Mouse (Mus musculus) embryo, embryonic 10.5 days (tissue): ENCODE results near the gene Fam81b.
A peak's percentile ranks its signal among the peaks of the same experiment; 100 is the strongest.
"Not testable (repeated sequence)": the region's sequence is repeated elsewhere in the genome, so short reads cannot be mapped to it uniquely, and the experiment has no call there.

Source experiments
- DNase-seq: peaks from one replicate; pipeline ENCODE4 v3.0.0-alpha.2; 2015; ENCODE audit warnings: low spot score

Fam81b gene

GRCm38 (mm10) chr13:76304637-76305122, at the start of gene Fam81b:
TSS of gene Fam81b (minus strand) at chr13:76305072.
- peak; percentile 46 for DNase-seq

- not testable (repeated sequence) for DNase-seq
These were observed 41.1 kb upstream of the Fam81b start for GRCm38 (mm10) chr13:76345941-76346340.

GRCm38 (mm10) chr13:76318635-76319034, 13.8 kb upstream of the Fam81b start:
- DNase-seq = no peak

GRCm38 (mm10) chr13:76311580-76311979, 6.7 kb upstream of the Fam81b start:
- no peak for DNase-seq

- no peak for DNase-seq
These were observed 3.9 kb upstream of the Fam81b start for GRCm38 (mm10) chr13:76308811-76309210.

- no peak for DNase-seq
These were observed 938 bp upstream of the Fam81b start for GRCm38 (mm10) chr13:76305655-76306365.

GRCm38 (mm10) chr13:76305241-76305640, 369 bp upstream of the Fam81b start:
- DNase-seq = no peak

GRCm38 (mm10) chr13:76304201-76304600, 671 bp downstream of the Fam81b start:
- DNase-seq = no peak

- no peak for DNase-seq
These were observed 1.7 kb downstream of the Fam81b start for GRCm38 (mm10) chr13:76303160-76303559.

- no peak for DNase-seq
These were observed 2.8 kb downstream of the Fam81b start for GRCm38 (mm10) chr13:76302056-76302455.

- DNase-seq = peak; percentile 3
These were observed 12.8 kb downstream of the Fam81b start for GRCm38 (mm10) chr13:76292050-76292449.

- no peak for DNase-seq
These were observed 20.3 kb downstream of the Fam81b start for GRCm38 (mm10) chr13:76284597-76284996.

- DNase-seq = no peak
These were observed 40.4 kb downstream of the Fam81b start for GRCm38 (mm10) chr13:76264361-76265026.

GRCm38 (mm10) chr13:76258766-76259165, 46.1 kb downstream of the Fam81b start:
- no peak for DNase-seq

GRCm38 (mm10) chr13:76256350-76256749, 48.5 kb downstream of the Fam81b start:
- DNase-seq = no peak

GRCm38 (mm10) chr13:76250092-76250491, 54.8 kb downstream of the Fam81b start:
- no peak for DNase-seq

- no peak for DNase-seq
These were observed 55.8 kb downstream of the Fam81b start for GRCm38 (mm10) chr13:76249066-76249465.

- peak; percentile 55 for DNase-seq
These were observed 89.5 kb downstream of the Fam81b start for GRCm38 (mm10) chr13:76215397-76215796.

- no peak for DNase-seq
These were observed 89.9 kb downstream of the Fam81b start for GRCm38 (mm10) chr13:76214928-76215327.

GRCm38 (mm10) chr13:76199943-76200342, 104.9 kb downstream of the Fam81b start:
- DNase-seq = no peak

- no peak for DNase-seq
These were observed 107.5 kb downstream of the Fam81b start for GRCm38 (mm10) chr13:76197297-76197848.

- DNase-seq = no peak
These were observed 109.3 kb downstream of the Fam81b start for GRCm38 (mm10) chr13:76195431-76196138.
